Mouse (Mus musculus) left cerebral cortex, adult 8-10 months (tissue): ENCODE measurements around the gene Hnrnpr. TPM values are rescaled to one million over a fixed set of nuclear protein-coding genes. Genes with fewer than 3 reads are reported as not detected.

ENCODE experiments used
- DNase-seq, 2 experiments: peaks; one replicate each; pipeline ENCODE4 v3.0.0; 2022; ENCODE audit warnings: low spot score in 2 of 2
- total RNA-seq, 4 experiments: library from RNA; stranded (reverse); gene quantifications; 2 replicates each; pipeline ENCODE4 v1.2.4; 2022

Gene Hnrnpr
- 10 to 100 TPM; 78.9 to 93.4 (median 89.9) TPM for total RNA-seq

- DNase-seq, result peak; percentile 98 to 99
Observed at GRCm38 (mm10) chr4:136310229-136311041, at the start of gene Hnrnpr. TSS of gene Hnrnpr (plus strand) at chr4:136310942.

DNA sequence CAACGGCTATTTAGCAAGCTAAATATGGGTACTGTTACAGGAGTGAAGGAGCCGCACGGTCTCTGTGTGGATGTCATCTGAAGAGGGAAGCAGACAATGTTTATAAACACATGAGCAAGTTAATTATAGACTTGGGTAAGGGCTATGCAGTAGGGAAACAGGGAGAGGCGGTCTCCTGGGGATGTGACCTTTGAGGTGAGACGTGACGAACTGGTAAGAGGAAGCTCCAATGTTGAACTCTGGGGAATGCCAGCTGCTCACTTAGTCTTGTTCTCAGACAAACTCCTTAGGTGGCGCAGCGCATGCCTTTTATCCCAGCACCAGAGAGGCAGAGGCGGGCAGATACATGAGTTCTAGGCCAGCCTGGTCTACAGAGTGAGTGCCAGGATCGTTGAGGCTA, 48.8 kb upstream of the Hnrnpr start:
- DNase-seq, result no peak

- no peak for DNase-seq
Observed at GRCm38 (mm10) chr4:136263555-136263954, 47.2 kb upstream of the Hnrnpr start.

GRCm38 (mm10) chr4:136266716-136267343, 43.9 kb upstream of the Hnrnpr start:
- DNase-seq, result no peak

- no peak for DNase-seq
Observed at GRCm38 (mm10) chr4:136268912-136269311, 41.8 kb upstream of the Hnrnpr start.

DNA sequence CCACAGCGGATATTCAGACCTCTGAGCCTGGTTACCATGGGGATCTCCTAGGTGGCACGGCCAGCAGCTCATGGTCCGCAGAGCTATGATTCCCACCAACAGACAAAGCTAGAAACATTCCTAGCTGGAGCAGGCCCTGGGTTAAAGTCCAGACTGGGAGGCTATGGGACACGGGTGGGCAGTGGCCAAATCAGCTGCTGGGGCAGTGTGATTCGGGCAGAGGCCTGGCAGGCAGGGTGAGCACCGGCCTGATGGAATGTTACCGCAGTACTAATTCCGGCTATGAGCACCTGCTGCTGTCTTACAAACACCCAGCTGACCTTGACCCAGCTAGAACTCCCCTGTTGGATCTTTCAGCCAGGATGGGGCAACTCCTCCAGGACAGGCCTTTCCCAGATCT, 40.1 kb upstream of the Hnrnpr start:
- DNase-seq, result no peak

DNA sequence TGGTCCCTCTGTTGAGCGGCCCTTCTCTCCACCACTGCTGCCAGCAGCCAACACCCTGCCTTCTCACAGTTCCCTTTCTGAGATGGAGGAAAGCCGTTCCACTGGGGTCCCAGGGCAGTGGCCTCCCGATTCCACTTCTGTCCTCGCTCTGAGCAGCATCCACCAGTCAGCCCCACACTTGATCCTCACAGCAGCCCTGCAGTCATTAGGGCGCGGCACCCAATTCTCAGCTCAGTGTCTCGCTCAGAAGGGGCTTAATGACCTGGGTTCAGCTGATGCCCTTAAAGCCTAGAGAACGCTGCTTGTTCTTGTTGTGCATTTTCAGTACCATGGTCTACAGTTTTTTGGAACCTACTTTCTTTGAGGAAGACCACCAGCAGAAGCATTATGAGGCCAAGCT, 29.6 kb upstream of the Hnrnpr start:
- DNase-seq, result no peak

DNA sequence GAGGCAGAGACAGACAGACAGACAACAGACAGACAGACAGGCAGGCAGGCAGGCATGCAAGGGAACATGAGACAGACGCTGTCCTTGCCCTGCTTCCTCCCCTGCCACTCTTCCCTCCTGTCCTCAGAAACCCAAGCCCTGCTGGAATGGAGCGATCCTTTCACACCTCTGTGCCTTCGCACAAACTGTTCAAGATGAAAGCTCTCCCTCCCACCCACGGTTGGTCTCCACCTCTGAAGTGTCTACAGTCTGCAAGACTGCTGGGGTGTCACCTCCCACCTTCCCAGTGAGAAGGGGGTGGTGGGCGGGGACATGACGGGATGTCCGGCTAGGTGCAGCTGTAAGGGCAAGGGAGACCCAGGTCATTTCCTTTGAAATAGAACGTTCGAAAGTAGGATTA, 29.1 kb upstream of the Hnrnpr start:
- DNase-seq, result peak in 1 of 2 experiments; percentile 83

DNA sequence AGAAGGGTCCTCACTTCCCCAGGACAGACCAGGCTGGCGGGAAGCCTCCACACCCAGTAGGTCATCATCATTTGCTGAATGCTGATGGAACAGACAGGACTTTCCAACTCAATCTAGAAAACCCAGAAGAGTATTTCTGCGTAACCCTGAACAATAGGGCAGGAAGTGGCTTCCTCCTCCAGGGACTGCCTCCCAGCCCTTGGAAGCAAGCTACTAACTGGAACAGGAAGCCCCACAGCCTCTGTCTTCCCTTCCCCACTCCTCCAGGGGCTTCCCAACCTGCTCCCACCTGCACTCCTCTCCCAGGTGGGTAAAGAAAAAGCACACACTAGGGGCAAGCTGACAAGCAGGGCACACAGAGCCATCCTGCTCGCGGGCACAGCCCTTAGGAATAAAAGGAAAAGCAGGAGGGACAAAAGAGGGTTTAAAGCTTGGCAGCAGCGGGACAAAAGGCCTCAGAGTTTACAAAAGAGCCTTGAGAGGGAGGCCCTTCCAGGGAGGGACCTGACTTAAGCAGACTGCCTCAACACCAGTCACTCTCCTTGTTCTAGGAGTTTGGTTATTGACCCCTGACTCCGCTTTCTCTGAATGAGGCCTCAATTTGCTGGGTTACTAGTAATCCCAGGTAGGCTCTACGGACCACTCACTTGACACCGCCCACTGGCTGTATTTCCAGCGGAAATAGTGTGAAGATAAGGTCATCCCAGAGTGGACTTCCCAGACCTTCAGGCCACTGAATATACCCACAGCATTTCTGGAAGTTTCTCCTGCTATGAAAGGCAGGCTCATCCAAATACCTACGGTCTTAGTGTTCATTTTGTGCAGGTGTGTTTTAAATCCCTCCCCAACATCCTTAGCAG, 27.9 kb upstream of the Hnrnpr start:
- DNase-seq, result no peak

GRCm38 (mm10) chr4:136283783-136284182, 27.0 kb upstream of the Hnrnpr start:
- no peak for DNase-seq

DNA sequence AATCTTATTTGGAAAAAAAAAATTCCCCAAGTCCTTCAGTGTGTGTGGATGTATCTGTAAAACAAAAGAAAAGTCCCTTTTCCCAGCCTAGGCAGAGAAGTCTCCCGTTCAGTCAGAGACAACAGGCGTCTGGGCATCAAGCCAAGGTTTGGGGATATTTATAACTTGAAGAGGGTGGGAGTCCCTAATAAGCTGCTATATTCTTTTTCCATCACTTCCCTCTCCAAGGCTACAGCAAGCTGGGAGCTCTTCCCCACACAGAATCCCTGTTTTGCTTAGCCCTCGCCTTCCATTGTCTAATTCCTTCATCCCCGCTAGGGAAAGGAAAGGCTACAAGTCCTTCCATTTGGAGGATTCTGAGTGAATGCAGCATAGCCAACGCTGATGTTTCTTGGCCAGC, 26.3 kb upstream of the Hnrnpr start, which contains the start of gene Zfp46:
Zfp46 (plus strand) TSS at position 229 of the 400 bp plus-strand sequence.
- peak; percentile 42 to 84 for DNase-seq

DNA sequence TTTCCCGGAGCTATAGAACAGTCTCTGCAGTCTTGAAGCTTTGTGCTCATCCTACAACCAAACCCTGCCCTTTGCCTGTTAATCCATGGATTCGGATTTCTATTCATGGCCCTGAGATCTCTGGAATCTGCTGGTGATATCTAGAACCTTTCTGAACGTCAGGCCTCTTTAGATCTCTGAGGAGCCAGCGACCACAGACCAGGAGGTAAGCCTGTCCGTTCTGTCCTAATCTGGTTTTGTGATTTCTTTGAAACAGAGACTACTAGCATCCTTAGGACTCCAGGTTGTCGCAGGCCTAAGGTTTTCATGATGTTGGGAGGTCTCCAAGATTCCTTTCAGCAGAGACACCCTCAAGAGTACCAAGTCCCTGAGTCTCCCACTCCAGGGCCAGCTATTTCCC, 25.9 kb upstream of the Hnrnpr start:
- DNase-seq, result no peak

- DNase-seq, result peak; percentile 78 to 97
Observed at GRCm38 (mm10) chr4:136285348-136285810, 25.4 kb upstream of the Hnrnpr start.

GRCm38 (mm10) chr4:136285811-136286371, 24.9 kb upstream of the Hnrnpr start:
- peak; percentile 88 to 96 for DNase-seq

DNA sequence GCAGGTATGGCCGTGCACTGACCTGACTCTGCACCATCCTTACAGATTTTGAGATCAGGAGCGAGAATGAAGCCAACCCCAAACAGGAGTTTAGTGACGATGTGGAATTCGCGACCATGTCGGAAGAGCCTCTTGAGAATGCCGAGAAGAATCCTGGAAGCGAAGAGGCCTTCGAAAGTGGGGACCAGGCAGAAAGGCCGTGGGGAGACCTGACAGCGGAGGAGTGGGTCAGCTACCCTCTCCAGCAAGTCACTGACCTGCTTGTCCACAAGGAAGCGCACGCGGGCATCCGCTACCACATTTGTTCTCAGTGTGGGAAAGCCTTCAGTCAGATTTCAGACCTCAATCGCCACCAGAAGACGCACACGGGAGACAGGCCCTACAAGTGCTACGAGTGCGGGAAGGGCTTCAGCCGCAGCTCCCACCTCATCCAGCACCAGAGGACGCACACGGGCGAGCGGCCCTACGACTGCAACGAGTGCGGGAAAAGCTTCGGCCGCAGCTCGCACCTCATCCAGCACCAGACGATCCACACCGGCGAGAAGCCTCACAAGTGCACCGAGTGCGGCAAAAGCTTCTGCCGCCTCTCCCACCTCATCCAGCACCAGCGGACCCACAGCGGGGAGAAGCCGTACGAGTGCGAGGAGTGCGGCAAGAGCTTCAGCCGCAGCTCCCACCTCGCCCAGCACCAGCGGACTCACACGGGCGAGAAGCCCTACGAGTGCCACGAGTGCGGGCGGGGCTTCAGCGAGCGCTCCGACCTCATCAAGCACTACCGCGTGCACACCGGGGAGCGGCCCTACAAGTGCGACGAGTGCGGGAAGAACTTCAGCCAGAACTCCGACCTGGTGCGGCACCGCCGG, 20.6 kb upstream of the Hnrnpr start:
- DNase-seq, result no peak

DNA sequence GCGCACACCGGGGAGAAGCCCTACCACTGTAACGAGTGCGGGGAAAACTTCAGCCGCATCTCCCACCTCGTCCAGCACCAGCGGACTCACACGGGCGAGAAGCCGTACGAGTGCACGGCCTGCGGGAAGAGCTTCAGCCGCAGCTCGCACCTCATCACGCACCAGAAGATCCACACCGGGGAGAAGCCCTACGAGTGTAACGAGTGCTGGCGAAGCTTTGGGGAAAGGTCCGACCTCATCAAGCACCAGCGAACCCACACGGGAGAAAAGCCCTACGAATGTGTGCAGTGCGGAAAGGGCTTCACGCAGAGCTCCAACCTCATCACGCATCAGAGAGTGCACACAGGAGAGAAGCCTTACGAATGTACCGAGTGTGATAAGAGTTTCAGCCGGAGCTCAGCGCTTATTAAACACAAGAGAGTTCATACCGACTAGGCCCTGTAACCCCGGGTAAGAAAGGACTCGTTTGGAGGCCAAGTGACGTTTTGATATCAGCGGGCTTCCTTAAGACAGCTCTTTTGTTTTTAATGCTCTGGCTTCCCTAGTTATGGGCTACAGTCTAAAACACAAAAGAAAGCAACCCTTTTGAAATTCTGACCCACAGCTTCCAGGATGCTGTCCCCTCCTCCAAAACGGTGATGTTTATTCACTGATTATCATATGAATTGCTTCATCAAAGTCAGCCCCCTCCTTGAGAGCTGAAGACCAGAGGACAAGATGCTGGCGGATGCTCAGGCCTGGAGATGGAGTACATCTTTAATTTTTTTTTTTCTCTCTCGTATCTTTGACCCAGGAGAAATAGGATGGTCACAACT, 19.8 kb upstream of the Hnrnpr start:
- no peak for DNase-seq

GRCm38 (mm10) chr4:136291692-136292091, 19.1 kb upstream of the Hnrnpr start:
- DNase-seq, result no peak

- no peak for DNase-seq
Observed at GRCm38 (mm10) chr4:136295941-136296340, 14.8 kb upstream of the Hnrnpr start.

DNA sequence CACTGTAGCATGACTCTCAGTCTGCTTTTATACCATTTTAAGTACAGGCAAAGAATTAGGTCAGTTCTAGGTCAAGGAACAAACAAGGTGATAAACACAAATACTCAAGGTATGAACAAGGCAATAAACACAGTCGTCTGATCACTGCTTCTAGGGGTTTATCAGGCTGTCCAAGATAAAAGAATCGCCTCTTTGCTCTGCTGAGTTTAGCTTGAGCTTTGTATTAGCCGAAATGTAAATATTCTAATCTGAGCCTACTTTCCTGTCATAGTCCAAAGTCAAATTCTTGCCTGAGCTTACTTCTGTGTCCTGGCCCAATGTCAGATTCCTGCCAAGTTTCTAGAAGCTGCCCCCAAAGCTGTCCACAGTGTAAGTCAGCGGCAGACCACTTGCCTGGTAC, 8.3 kb upstream of the Hnrnpr start:
- no peak for DNase-seq

- no peak for DNase-seq
Observed at GRCm38 (mm10) chr4:136304181-136304580, 6.6 kb upstream of the Hnrnpr start.
